ENCODE assay signal across 24 mouse cellular contexts in the genomic region with DNA sequence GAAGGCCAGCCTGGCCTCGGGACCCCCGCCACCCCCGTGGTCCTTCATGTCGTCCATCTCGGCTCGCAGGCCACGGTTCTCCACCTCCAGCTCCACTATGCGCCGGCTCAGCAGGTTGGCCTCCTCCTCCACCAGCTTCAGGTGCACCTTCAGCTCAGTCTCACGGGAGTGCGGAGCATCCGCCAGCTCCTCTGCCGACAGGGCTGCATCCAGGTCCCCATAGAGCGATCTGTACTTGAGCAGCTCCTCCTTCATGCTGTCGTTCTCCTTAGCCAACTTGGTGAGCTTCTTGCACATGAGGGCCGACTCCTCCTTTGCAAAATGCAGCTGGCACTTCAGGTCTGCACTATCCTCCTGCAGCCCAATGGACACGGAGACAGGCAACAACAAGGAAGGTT. TPM values are rescaled to one million over a fixed set of nuclear protein-coding genes. Genes with fewer than 3 reads are reported as not detected.
A peak's percentile ranks its signal among the peaks of the same experiment; 100 is the strongest.
DNase-seq lines count a peak whose midpoint lies in the region; ATAC-seq lines count a peak whose summit lies in the region.
"Had no signal": no experiment of that assay in that cellular context is flagged by ENCODE, and none has a peak within 500 bp of the region (broad histone marks: within the 10 kb centered on the region; RNA-seq: fewer than 3 reads in every experiment).

No protein-coding gene starts in this region.

- H3K4me2 ChIP-seq in hindbrain, embryonic 15.5 days, result no peak overlapping the region
- H3K4me2 ChIP-seq in hindbrain, embryonic 16.5 days (ENCODE audit: low read length), result no peak overlapping the region
- H3K4me2 ChIP-seq in midbrain, embryonic 13.5 days (replicated peaks), result no peak overlapping the region
- no peak overlapping the region for H3K4me2 ChIP-seq in neural tube, embryonic 15.5 days
- H3K4me2 ChIP-seq: embryonic facial prominence, embryonic 13.5 days; hindbrain, embryonic 14.5 days had no signal

- no peak overlapping the region for H3K4me3 ChIP-seq in hindbrain, embryonic 15.5 days
- no peak overlapping the region for H3K4me3 ChIP-seq in hindbrain, embryonic 16.5 days (ENCODE audit: low read length)
- H3K4me3 ChIP-seq in midbrain, embryonic 13.5 days (replicated peaks), result no peak overlapping the region
- no peak overlapping the region for H3K4me3 ChIP-seq in midbrain, embryonic 10.5 days
- H3K4me3 ChIP-seq in neural tube, embryonic 15.5 days (replicated peaks), result no peak overlapping the region
- H3K4me3 ChIP-seq: embryonic facial prominence, embryonic 13.5 days; left cerebral cortex, adult 2 months; myocyte had no signal

- ATAC-seq in hindbrain, embryonic 15.5 days (ENCODE audit: low FRiP score, low read depth), result no peak
- no peak for ATAC-seq in hindbrain, embryonic 16.5 days
- ATAC-seq in midbrain, embryonic 13.5 days, result no peak
- no peak for ATAC-seq in neural tube, embryonic 15.5 days (ENCODE audit: low FRiP score)
- ATAC-seq in erythroblast, adult 5-6 weeks (replicated peaks; ENCODE audit: low FRiP score, poor library complexity, severe bottlenecking), result no peak
- ATAC-seq: CD4-positive, CD25-positive, alpha-beta regulatory T cell, adult 4 months had no signal

- peaks cover 64% of the 10 kb centered on the region for H3K36me3 ChIP-seq in hindbrain, embryonic 15.5 days
- H3K36me3 ChIP-seq in hindbrain, embryonic 16.5 days (ENCODE audit: control insufficient read depth, insufficient read depth, low read length), result peaks cover 47% of the 10 kb centered on the region
- H3K36me3 ChIP-seq in midbrain, embryonic 13.5 days, result peaks cover 83% of the 10 kb centered on the region
- H3K36me3 ChIP-seq in midbrain, embryonic 10.5 days, result peaks cover 94% of the 10 kb centered on the region
- peaks cover 70% of the 10 kb centered on the region for H3K36me3 ChIP-seq in neural tube, embryonic 15.5 days

- H3K4me1 ChIP-seq in hindbrain, embryonic 15.5 days (replicated peaks), result peaks cover 12% of the 10 kb centered on the region; the same call in 1 of the 2 replicates
- H3K4me1 ChIP-seq in hindbrain, embryonic 16.5 days (ENCODE audit: control insufficient read depth, insufficient read depth, low read depth, low read length), result peaks cover 3% of the 10 kb centered on the region
- H3K4me1 ChIP-seq in midbrain, embryonic 13.5 days (replicated peaks), result no peaks in the 10 kb centered on the region
- no peaks in the 10 kb centered on the region for H3K4me1 ChIP-seq in midbrain, embryonic 10.5 days
- H3K4me1 ChIP-seq in neural tube, embryonic 15.5 days, result 0 out of 2 replicates have a peak, but pooled peaks cover 6% of the 10 kb centered on the region

- 0 out of 2 replicates have a peak overlapping the region, but pooled peaks have one; percentile 19 for H3K27ac ChIP-seq in hindbrain, embryonic 15.5 days (replicated peaks)
- no peak overlapping the region; the same call in 1 of the 2 replicates for H3K27ac ChIP-seq in hindbrain, embryonic 16.5 days (ENCODE audit: low read depth, low read length)
- H3K27ac ChIP-seq in midbrain, embryonic 13.5 days, result 0 out of 2 replicates have a peak overlapping the region, but pooled peaks have one; percentile 6
- no peak overlapping the region for H3K27ac ChIP-seq in midbrain, embryonic 10.5 days (replicated peaks)
- H3K27ac ChIP-seq in neural tube, embryonic 15.5 days (replicated peaks), result 0 out of 2 replicates have a peak overlapping the region, but pooled peaks have one; percentile 5
- H3K27ac ChIP-seq: embryonic facial prominence, embryonic 13.5 days; hindbrain, embryonic 14.5 days; left cerebral cortex, adult 2 months had no signal

- no peaks in the 10 kb centered on the region for H3K9me3 ChIP-seq in hindbrain, embryonic 15.5 days
- no peaks in the 10 kb centered on the region for H3K9me3 ChIP-seq in hindbrain, embryonic 16.5 days (ENCODE audit: control insufficient read depth, low read length)
- H3K9me3 ChIP-seq in midbrain, embryonic 13.5 days, result no peaks in the 10 kb centered on the region
- H3K9me3 ChIP-seq in midbrain, embryonic 10.5 days (replicated peaks), result peaks cover 4% of the 10 kb centered on the region; the same call in 1 of the 2 replicates
- H3K9me3 ChIP-seq in neural tube, embryonic 15.5 days (replicated peaks), result no peaks in the 10 kb centered on the region
- H3K9me3 ChIP-seq: embryonic facial prominence, embryonic 13.5 days had no signal

- WGBS in hindbrain, embryonic 15.5 days, result 82% methylated on average over 17 of the region's 17 CpGs
- 78% methylated on average over 17 of the region's 17 CpGs for WGBS in hindbrain, embryonic 16.5 days
- 87% methylated on average over 17 of the region's 17 CpGs for WGBS in midbrain, embryonic 13.5 days
- 84% methylated on average over 17 of the region's 17 CpGs for WGBS in midbrain, embryonic 10.5 days
- 82% methylated on average over 17 of the region's 17 CpGs for WGBS in neural tube, embryonic 15.5 days

- no peaks in the 10 kb centered on the region for H3K27me3 ChIP-seq in hindbrain, embryonic 15.5 days
- no peaks in the 10 kb centered on the region for H3K27me3 ChIP-seq in hindbrain, embryonic 16.5 days (replicated peaks; ENCODE audit: control insufficient read depth, insufficient read depth, low read length)
- H3K27me3 ChIP-seq in midbrain, embryonic 13.5 days, result no peaks in the 10 kb centered on the region
- H3K27me3 ChIP-seq in midbrain, embryonic 10.5 days (ENCODE audit: low read depth, poor library complexity, severe bottlenecking), result no peaks in the 10 kb centered on the region
- H3K27me3 ChIP-seq in neural tube, embryonic 15.5 days (replicated peaks), result no peaks in the 10 kb centered on the region
- H3K27me3 ChIP-seq: embryonic facial prominence, embryonic 13.5 days had no signal

- DNase-seq in cerebellum, adult 9-10 months, result peak; percentile 56
- DNase-seq in cerebellum, postnatal 14 days, result no peak
- DNase-seq in midbrain, embryonic 10.5 days (ENCODE audit: low spot score), result no peak
- DNase-seq: kidney, adult 11 months; liver; retina, postnatal 1 day; right cerebral cortex, postnatal 4 days had no signal

- H3K9ac ChIP-seq in hindbrain, embryonic 15.5 days, result no peak overlapping the region
- H3K9ac ChIP-seq in hindbrain, embryonic 16.5 days (ENCODE audit: low read depth, low read length), result no peak overlapping the region
- H3K9ac ChIP-seq in midbrain, embryonic 13.5 days (replicated peaks), result no peak overlapping the region
- no peak overlapping the region for H3K9ac ChIP-seq in neural tube, embryonic 15.5 days (replicated peaks)
- H3K9ac ChIP-seq: embryonic facial prominence, embryonic 13.5 days; hindbrain, embryonic 14.5 days had no signal

RNA-seq across cellular contexts. Expression of gene Dsn1, which starts 33.7 kb away (rescaled TPM):
- 11.0 and 13.2 TPM in 2 replicates for polyA plus RNA-seq in hindbrain, embryonic 15.5 days (2015; fragmentation: Nextera tagmentation; extraction: Ambion mirVana)
- 10.5 and 11.6 TPM in 2 replicates for polyA plus RNA-seq in hindbrain, embryonic 16.5 days (2015; fragmentation: Nextera tagmentation; extraction: Ambion mirVana)
- 18.0 and 18.7 TPM in 2 replicates for polyA plus RNA-seq in midbrain, embryonic 13.5 days (2015; fragmentation: Nextera tagmentation; extraction: Ambion mirVana)
- 52.4 and 57.5 TPM in 2 replicates for polyA plus RNA-seq in midbrain, embryonic 10.5 days (2016; fragmentation: Nextera tagmentation; extraction: Ambion mirVana)
- 8.3 and 13.8 TPM in 2 replicates for polyA plus RNA-seq in neural tube, embryonic 15.5 days (2015; fragmentation: Nextera tagmentation; extraction: Ambion mirVana)
- total RNA-seq in erythroblast, adult 5-6 weeks (2015; ENCODE audit: low replicate concordance), result 12.3 and 14.8 TPM in 2 replicates
- 21.2 TPM in 2 replicates for total RNA-seq in erythroblast, adult 5-6 weeks (2017; ENCODE audit: low replicate concordance)

RNA-seq across cellular contexts. Expression of gene Soga1, which starts 38.4 kb away (rescaled TPM):
- 5.2 and 6.3 TPM in 2 replicates for polyA plus RNA-seq in hindbrain, embryonic 15.5 days (2015; fragmentation: Nextera tagmentation; extraction: Ambion mirVana)
- 4.4 and 4.6 TPM in 2 replicates for polyA plus RNA-seq in hindbrain, embryonic 16.5 days (2015; fragmentation: Nextera tagmentation; extraction: Ambion mirVana)
- 6.2 and 6.4 TPM in 2 replicates for polyA plus RNA-seq in midbrain, embryonic 13.5 days (2015; fragmentation: Nextera tagmentation; extraction: Ambion mirVana)
- polyA plus RNA-seq in midbrain, embryonic 10.5 days (2016; fragmentation: Nextera tagmentation; extraction: Ambion mirVana), result 3.6 and 3.7 TPM in 2 replicates
- polyA plus RNA-seq in neural tube, embryonic 15.5 days (2015; fragmentation: Nextera tagmentation; extraction: Ambion mirVana), result 3.3 and 4.9 TPM in 2 replicates
- total RNA-seq in erythroblast, adult 5-6 weeks (2015; ENCODE audit: low replicate concordance), result 0.21 and 1.3 TPM in 2 replicates
- 0.56 and 1.1 TPM in 2 replicates for total RNA-seq in erythroblast, adult 5-6 weeks (2017; ENCODE audit: low replicate concordance)

RNA-seq across cellular contexts. Expression of gene Tldc2, which starts 46.2 kb away (rescaled TPM):
- polyA plus RNA-seq in hindbrain, embryonic 15.5 days (2015; fragmentation: Nextera tagmentation; extraction: Ambion mirVana), result not detected in 2 replicates
- polyA plus RNA-seq in hindbrain, embryonic 16.5 days (2015; fragmentation: Nextera tagmentation; extraction: Ambion mirVana), result not detected in 2 replicates
- not detected in 2 replicates for polyA plus RNA-seq in midbrain, embryonic 13.5 days (2015; fragmentation: Nextera tagmentation; extraction: Ambion mirVana)
- polyA plus RNA-seq in midbrain, embryonic 10.5 days (2016; fragmentation: Nextera tagmentation; extraction: Ambion mirVana), result not detected in 2 replicates
- polyA plus RNA-seq in neural tube, embryonic 15.5 days (2015; fragmentation: Nextera tagmentation; extraction: Ambion mirVana), result 0.43 TPM in 1 of 2 replicates, not detected in the other
- total RNA-seq in erythroblast, adult 5-6 weeks (2015; ENCODE audit: low replicate concordance), result not detected in 2 replicates
- total RNA-seq in erythroblast, adult 5-6 weeks (2017; ENCODE audit: low replicate concordance), result not detected in 2 replicates
- total RNA-seq: adrenal gland, adult 2 months; gastrocnemius, adult 18-20 months; granulocyte monocyte progenitor cell, adult 5-6 weeks; left cerebral cortex, adult 2 months; left cerebral cortex, postnatal 4 days had no signal
- polyA plus RNA-seq: CD4-positive, CD25-positive, alpha-beta regulatory T cell, adult 4 months; embryonic facial prominence, embryonic 13.5 days; heart, embryonic 14.5 days; hindbrain, embryonic 14.5 days; liver, embryonic 16.5 days; midbrain, embryonic 14.5 days; myocyte had no signal

RNA-seq across cellular contexts. Expression of gene Ndrg3, which starts 48.8 kb away (rescaled TPM):
- polyA plus RNA-seq in hindbrain, embryonic 15.5 days (2015; fragmentation: Nextera tagmentation; extraction: Ambion mirVana), result 135 and 141 TPM in 2 replicates
- 168 and 181 TPM in 2 replicates for polyA plus RNA-seq in hindbrain, embryonic 16.5 days (2015; fragmentation: Nextera tagmentation; extraction: Ambion mirVana)
- polyA plus RNA-seq in midbrain, embryonic 13.5 days (2015; fragmentation: Nextera tagmentation; extraction: Ambion mirVana), result 81.4 and 81.6 TPM in 2 replicates
- polyA plus RNA-seq in midbrain, embryonic 10.5 days (2016; fragmentation: Nextera tagmentation; extraction: Ambion mirVana), result 43.5 and 46.0 TPM in 2 replicates
- polyA plus RNA-seq in neural tube, embryonic 15.5 days (2015; fragmentation: Nextera tagmentation; extraction: Ambion mirVana), result 158 and 168 TPM in 2 replicates
- total RNA-seq in erythroblast, adult 5-6 weeks (2015; ENCODE audit: low replicate concordance), result 15.3 and 15.6 TPM in 2 replicates
- total RNA-seq in erythroblast, adult 5-6 weeks (2017; ENCODE audit: low replicate concordance), result 9.2 and 10.3 TPM in 2 replicates

Comparison
In these comparisons a context has a peak if more than half of its experiments do, and no peak if none do; other contexts are left out.
1. H3K27ac ChIP-seq: peak in hindbrain, embryonic 15.5 days (single experiment), midbrain, embryonic 13.5 days (single experiment) and neural tube, embryonic 15.5 days (single experiment); none in hindbrain, embryonic 16.5 days (single experiment) and midbrain, embryonic 10.5 days (single experiment).